In the genomic region with DNA sequence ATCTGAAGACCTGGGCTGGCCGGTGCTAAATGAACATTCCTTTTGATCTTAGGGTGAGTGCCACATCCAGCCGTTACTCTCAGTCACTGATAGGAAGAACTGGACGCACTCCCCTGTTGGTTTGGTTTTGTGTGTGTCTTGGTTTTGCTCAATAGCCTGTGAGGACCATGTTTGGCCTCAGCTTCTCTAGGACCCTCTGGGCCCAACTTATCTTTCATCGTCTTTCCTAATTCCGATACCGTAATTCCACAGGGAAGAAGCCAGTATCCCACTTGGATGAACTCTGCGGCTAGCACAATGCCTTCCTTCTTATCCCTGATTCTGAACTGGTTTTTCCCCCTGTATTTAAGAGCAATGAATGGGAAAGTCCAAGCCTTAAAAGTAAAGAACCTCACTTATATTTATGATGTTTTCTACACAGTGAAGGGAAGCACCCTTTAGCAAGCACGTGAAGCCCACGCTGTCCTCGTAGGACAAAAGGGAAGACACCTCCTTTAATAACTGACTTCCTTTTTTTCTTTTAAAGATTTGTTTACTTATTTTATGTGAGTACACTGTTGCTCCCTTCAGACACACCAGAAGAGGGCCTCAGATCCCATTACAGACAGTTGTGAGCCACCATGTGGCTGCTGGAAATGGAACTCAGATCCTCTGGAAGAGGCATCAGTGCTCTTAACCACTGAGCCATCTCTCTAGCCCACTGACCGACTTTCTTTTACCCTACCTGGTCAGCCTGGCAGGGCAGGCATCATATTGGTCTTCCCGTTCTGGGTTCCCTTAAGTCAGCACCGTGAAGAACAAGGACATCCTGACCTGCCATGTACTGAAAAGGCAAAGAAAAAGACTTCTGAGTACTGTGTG, we compare ENCODE assay signal across 18 mouse cellular contexts.
"Had no signal": no experiment of that assay in that cellular context is flagged by ENCODE, and none has a peak within 500 bp of the region (broad histone marks: within the 10 kb centered on the region; RNA-seq: fewer than 3 reads in every experiment).

No protein-coding gene starts in this region.

- H3K4me1 ChIP-seq: midbrain, embryonic 12.5 days had no signal

- H3K36me3 ChIP-seq: limb, embryonic 13.5 days; midbrain, embryonic 12.5 days; neural tube, embryonic 13.5 days had no signal

- H3K4me3 ChIP-seq: limb, embryonic 10.5 days; limb, embryonic 13.5 days; liver, embryonic 13.5 days; midbrain, embryonic 12.5 days; myocyte; neural tube, embryonic 13.5 days had no signal

- H3K27me3 ChIP-seq: limb, embryonic 13.5 days; liver, embryonic 13.5 days; midbrain, embryonic 12.5 days; neural tube, embryonic 13.5 days had no signal

- DNase-seq: kidney, adult 18-20 months; kidney, adult 9 months; kidney, postnatal 14 days; kidney, postnatal 4 days; liver, embryonic 13.5 days; lung, embryonic 14.5 days; lung, postnatal 36 days; retina, postnatal 1 day; right cerebral cortex, postnatal 25 days; thymus, adult 18-20 months; thymus, postnatal 36 days had no signal

- H3K9ac ChIP-seq: limb, embryonic 13.5 days; liver, embryonic 13.5 days; lung, embryonic 14.5 days; midbrain, embryonic 12.5 days; neural tube, embryonic 13.5 days had no signal

- ATAC-seq: lung, postnatal 0 days; midbrain, embryonic 16.5 days had no signal

- H3K27ac ChIP-seq: limb, embryonic 10.5 days; limb, embryonic 13.5 days; liver, embryonic 13.5 days; midbrain, embryonic 12.5 days; neural tube, embryonic 13.5 days had no signal

- H3K4me2 ChIP-seq: limb, embryonic 13.5 days; liver, embryonic 13.5 days; lung, embryonic 14.5 days; midbrain, embryonic 12.5 days; neural tube, embryonic 13.5 days had no signal

- H3K9me3 ChIP-seq: limb, embryonic 10.5 days; limb, embryonic 13.5 days; liver, embryonic 13.5 days; midbrain, embryonic 12.5 days; neural tube, embryonic 13.5 days had no signal
